Mouse (Mus musculus) heart, postnatal 0 days (tissue): ENCODE measurements around the gene Tlr5. TPM values are rescaled to one million over a fixed set of nuclear protein-coding genes. Genes with fewer than 3 reads are reported as not detected.

Experiments
- ATAC-seq: fragments of 200-750 bp; cut with Nextera tagmentation; 2 replicates; pipeline ENCODE4 v1.8.0; 2017; ENCODE audit warnings: low read depth, moderate number of reproducible peaks, moderate library complexity; ENCODE audit not compliant: insufficient read depth
- DNase-seq: peaks from one replicate; pipeline ENCODE4 v3.0.0-alpha.2; 2016; ENCODE audit warnings: low spot score
- H3K27ac ChIP-seq: fragments of 300-500 bp; sonication (generic); 2 replicates; pipeline ENCODE4 v1.5.1; 2014; ENCODE audit warnings: low read depth, mild to moderate bottlenecking
- H3K27me3 ChIP-seq: fragments of 300-500 bp; sonication (generic); 2 replicates; pipeline ENCODE4 v1.6.1; 2014; ENCODE audit warnings: low read length, mixed read lengths; ENCODE audit not compliant: control insufficient read depth, insufficient read depth
- H3K36me3 ChIP-seq: fragments of 300-500 bp; sonication (generic); replicated peaks from 2 replicates; pipeline ENCODE4 v1.6.1; 2014; ENCODE audit warnings: low read length, mixed read lengths; ENCODE audit not compliant: control insufficient read depth, insufficient read depth
- H3K4me1 ChIP-seq: fragments of 300-500 bp; sonication (generic); 2 replicates; pipeline ENCODE4 v1.6.1; 2014; ENCODE audit warnings: antibody characterized with exemption; ENCODE audit not compliant: control insufficient read depth, insufficient read depth
- H3K4me2 ChIP-seq: fragments of 300-500 bp; sonication (generic); 2 replicates; pipeline ENCODE4 v1.6.1; 2014; ENCODE audit warnings: low read depth, mild to moderate bottlenecking, low read length, moderate library complexity
- H3K4me3 ChIP-seq: fragments of 300-500 bp; sonication (generic); 2 replicates; pipeline ENCODE4 v1.5.1; 2014; ENCODE audit warnings: low read depth, low read length
- H3K9ac ChIP-seq: fragments of 300-500 bp; sonication (generic); replicated peaks from 2 replicates; pipeline ENCODE4 v1.6.1; 2014; ENCODE audit warnings: low read depth, low read length, mixed read lengths
- H3K9me3 ChIP-seq: fragments of 300-500 bp; sonication (generic); replicated peaks from 2 replicates; pipeline ENCODE4 v1.6.1; 2016; ENCODE audit warnings: low read length; ENCODE audit not compliant: control insufficient read depth
- CTCF ChIP-seq: IDR thresholded peaks from 2 replicates; pipeline ENCODE4 v1.5.1; 2016; ENCODE audit warnings: antibody characterized with exemption, control low read depth, low read depth
- EP300 ChIP-seq: IDR thresholded peaks from 2 replicates; pipeline ENCODE4 v1.6.1; 2016; ENCODE audit warnings: antibody characterized with exemption, low read depth
- WGBS: fragments of 180-500 bp; shearing (Covaris S2); extraction: QIAGEN DNeasy Blood & Tissue Kit; methylation state at CpG from one replicate; pipeline ENCODE4 v1.1.7; 2014; 5-methylcytosine and 5-hydroxymethylcytosine counted together
- polyA plus RNA-seq: library from polyadenylated mRNA; unstranded; fragments of >200 nt; fragmentation: Nextera tagmentation; extraction: Ambion mirVana; gene quantifications from 2 replicates; pipeline ENCODE4 v1.2.1, GENCODE M21; 2015
- total RNA-seq: library from RNA; depleted of rRNA; stranded (reverse); fragments of >200 nt; gene quantifications from 2 replicates; pipeline ENCODE4 v1.2.3, GENCODE M21; 2014; ENCODE audit warnings: low replicate concordance

Gene Tlr5
- total and polyA plus RNA-seq, 2 experiments from 2014 or later, result 0.92 to 1.3 TPM

- TF ChIP-seq CTCF (no peak), EP300 (no peak)
- peaks cover 12% of the 10 kb centered on the region for H3K4me1 ChIP-seq
- WGBS, result 33% methylated on average over 2 of the region's 2 CpGs
- no peak overlapping the region for H3K9ac ChIP-seq
- no peaks in the 10 kb centered on the region for H3K27me3 ChIP-seq
- 0 out of 2 replicates have a peak, but pooled peaks cover 6% of the 10 kb centered on the region for H3K9me3 ChIP-seq
- H3K4me3 ChIP-seq, result no peak overlapping the region
- H3K27ac ChIP-seq, result no peak overlapping the region
- no peak for DNase-seq
- no peak for ATAC-seq
- H3K36me3 ChIP-seq, result no peaks in the 10 kb centered on the region
- no peak overlapping the region for H3K4me2 ChIP-seq
Measured at GRCm38 (mm10) chr1:182912591-182912990, 42.0 kb upstream of the Tlr5 start.

- H3K9ac ChIP-seq, result no peak overlapping the region
- TF ChIP-seq CTCF, result no peak
- no peak for TF ChIP-seq EP300
- 88% methylated on average over 4 of the region's 4 CpGs for WGBS
- no peak overlapping the region for H3K4me2 ChIP-seq
- H3K9me3 ChIP-seq, result 0 out of 2 replicates have a peak, but pooled peaks cover 6% of the 10 kb centered on the region
- no peak overlapping the region for H3K27ac ChIP-seq
- H3K27me3 ChIP-seq, result no peaks in the 10 kb centered on the region
- H3K4me1 ChIP-seq, result no peaks in the 10 kb centered on the region
- H3K36me3 ChIP-seq, result no peaks in the 10 kb centered on the region
- no peak overlapping the region for H3K4me3 ChIP-seq
- DNase-seq (no peak), ATAC-seq (no peak)
Measured at GRCm38 (mm10) chr1:182914121-182914908, 40.3 kb upstream of the Tlr5 start.

- no peak overlapping the region for H3K9ac ChIP-seq
- WGBS, result 91% methylated on average over 5 of the region's 5 CpGs
Measured at GRCm38 (mm10) chr1:182916166-182916565, 38.4 kb upstream of the Tlr5 start.

GRCm38 (mm10) chr1:182918718-182919346 is 35.8 kb upstream of the Tlr5 start:
- Histone ChIP-seq H3K9me3 (no peaks in the 10 kb centered on the region), H3K27me3 (no peaks in the 10 kb centered on the region), H3K4me2 (no peak overlapping the region), H3K4me1 (no peaks in the 10 kb centered on the region), H3K4me3 (no peak overlapping the region), H3K27ac (no peak overlapping the region), H3K9ac (no peak overlapping the region), H3K36me3 (no peaks in the 10 kb centered on the region)
- no peak for TF ChIP-seq EP300
- no peak for TF ChIP-seq CTCF
- 66% methylated on average over 8 of the region's 8 CpGs for WGBS
- ATAC-seq (no peak), DNase-seq (no peak)

More at GRCm38 (mm10) chr1:182916166-182916565, 38.4 kb upstream of the Tlr5 start:
- Histone ChIP-seq H3K4me3 (no peak overlapping the region), H3K4me2 (no peak overlapping the region), H3K9me3 (0 out of 2 replicates have a peak, but pooled peaks cover 6% of the 10 kb centered on the region), H3K36me3 (no peaks in the 10 kb centered on the region), H3K27ac (no peak overlapping the region), H3K27me3 (no peaks in the 10 kb centered on the region), H3K4me1 (no peaks in the 10 kb centered on the region)
- TF ChIP-seq EP300 (no peak), CTCF (no peak)
- DNase-seq, result no peak
- ATAC-seq, result no peak

GRCm38 (mm10) chr1:182922824-182923223 is 31.8 kb upstream of the Tlr5 start:
- DNase-seq (no peak), ATAC-seq (no peak)
- Histone ChIP-seq H3K36me3 (no peaks in the 10 kb centered on the region), H3K9me3 (no peaks in the 10 kb centered on the region), H3K27me3 (no peaks in the 10 kb centered on the region), H3K4me1 (no peaks in the 10 kb centered on the region), H3K4me3 (no peak overlapping the region), H3K9ac (no peak overlapping the region), H3K27ac (no peak overlapping the region), H3K4me2 (no peak overlapping the region)
- TF ChIP-seq CTCF (no peak), EP300 (no peak)
- WGBS, result 66% methylated on average over 4 of the region's 4 CpGs
